Mouse (Mus musculus): Measurements from ENCODE around the gene Get4. TPM values are rescaled to one million over a fixed set of nuclear protein-coding genes. Genes with fewer than 3 reads are reported as not detected.
A peak's percentile ranks its signal among the peaks of the same experiment; 100 is the strongest.

Gene Get4
- total RNA-seq (2017), result 13.4 and 31.2 TPM in 2 replicates

DNA sequence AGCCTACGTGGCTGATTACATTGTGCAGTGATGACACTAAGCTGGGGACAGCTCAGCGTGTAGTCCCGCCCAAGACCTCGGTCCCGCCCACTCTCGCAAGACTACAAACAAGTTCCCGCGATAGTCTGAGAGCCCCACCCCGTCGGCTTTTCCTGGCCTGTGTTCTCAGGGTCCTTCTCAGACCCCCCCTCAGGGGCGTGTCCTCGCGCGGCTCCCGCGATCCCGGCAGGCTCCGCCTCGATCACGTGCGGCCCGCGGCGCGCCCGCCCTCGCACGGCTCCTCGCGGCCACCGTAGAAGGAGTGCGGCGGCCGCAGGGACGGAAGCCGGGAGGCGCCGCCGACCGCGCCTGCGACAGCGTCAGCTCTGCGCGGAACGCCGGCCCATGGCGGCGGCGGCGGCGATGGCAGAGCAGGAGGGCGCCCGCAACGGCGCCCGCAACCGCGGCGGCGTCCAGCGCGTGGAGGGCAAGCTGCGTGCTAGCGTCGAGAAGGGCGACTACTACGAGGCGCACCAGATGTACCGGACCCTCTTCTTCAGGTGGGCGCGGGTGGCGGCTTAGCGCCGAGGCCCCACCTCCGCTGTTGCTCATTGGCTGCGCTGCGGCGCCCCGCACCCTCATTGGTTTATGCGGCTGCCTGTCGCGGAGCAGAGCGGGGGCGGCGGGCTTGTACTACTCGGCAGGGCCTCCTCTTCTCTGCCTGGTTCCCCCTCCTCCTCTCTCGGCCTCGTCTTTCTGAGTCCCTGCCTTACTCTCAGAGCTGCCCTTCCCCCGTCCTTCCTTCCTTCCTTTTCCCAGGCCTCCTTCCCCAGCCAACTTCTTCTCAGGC is at the start of gene Get4:
Gene Get4, plus strand, starts transcription at position 244 of the 829 bp plus-strand sequence.
- peak; percentile 84 for ATAC-seq (replicated peaks; ENCODE audit: low read depth, poor library complexity, severe bottlenecking)

DNA sequence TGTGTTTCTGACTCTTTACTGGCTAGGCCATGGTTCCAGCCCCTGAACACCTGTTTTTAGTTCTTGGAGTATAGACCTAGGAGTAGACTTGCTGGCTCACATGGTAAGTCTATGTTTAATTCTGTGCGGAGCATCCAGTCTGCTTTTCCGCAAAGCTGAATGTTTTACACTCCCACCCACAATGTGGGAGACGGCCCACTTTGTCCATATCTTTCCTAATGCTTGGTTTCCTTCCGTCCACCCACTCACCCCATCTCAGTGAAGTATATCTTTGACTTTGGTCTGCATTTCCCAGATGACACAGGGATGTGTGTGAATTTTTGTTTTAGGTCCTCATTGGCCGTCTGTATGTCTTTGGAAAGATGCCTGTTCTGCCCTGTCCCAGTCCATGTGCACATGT is 48.8 kb upstream of the Get4 start:
- no peak for ATAC-seq (replicated peaks; ENCODE audit: low read depth, poor library complexity, severe bottlenecking)

DNA sequence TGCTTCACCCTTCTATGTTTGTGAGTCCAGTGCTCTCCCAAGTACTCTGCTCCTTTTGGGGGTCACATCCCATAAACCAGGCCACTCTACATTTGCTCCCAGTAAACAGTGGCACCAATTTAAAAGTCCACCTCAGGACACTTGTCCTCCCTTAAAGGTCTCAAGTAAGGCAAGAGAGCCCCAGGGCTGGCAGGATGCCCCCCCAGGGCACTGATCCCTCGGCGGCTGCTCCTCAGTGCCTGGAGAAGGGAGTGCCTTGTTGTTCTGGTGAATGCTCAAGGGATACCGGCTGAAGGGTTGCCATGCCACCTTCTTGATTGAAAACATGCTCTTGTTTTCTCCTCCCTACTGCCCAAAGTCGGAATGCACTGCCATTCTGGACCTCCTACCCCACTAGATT is 46.0 kb upstream of the Get4 start:
- ATAC-seq (replicated peaks; ENCODE audit: low read depth, poor library complexity, severe bottlenecking), result no peak

GRCm38 (mm10) chr5:139206525-139206924 is 45.6 kb upstream of the Get4 start:
- peak; percentile 69 for ATAC-seq (replicated peaks; ENCODE audit: low read depth, poor library complexity, severe bottlenecking)

GRCm38 (mm10) chr5:139208183-139208582 is 43.9 kb upstream of the Get4 start:
- ATAC-seq (replicated peaks; ENCODE audit: low read depth, poor library complexity, severe bottlenecking), result no peak

- ATAC-seq (replicated peaks; ENCODE audit: low read depth, poor library complexity, severe bottlenecking), result no peak; the same call in 1 of the 2 replicates
These were observed 43.0 kb upstream of the Get4 start for GRCm38 (mm10) chr5:139208871-139209684.

DNA sequence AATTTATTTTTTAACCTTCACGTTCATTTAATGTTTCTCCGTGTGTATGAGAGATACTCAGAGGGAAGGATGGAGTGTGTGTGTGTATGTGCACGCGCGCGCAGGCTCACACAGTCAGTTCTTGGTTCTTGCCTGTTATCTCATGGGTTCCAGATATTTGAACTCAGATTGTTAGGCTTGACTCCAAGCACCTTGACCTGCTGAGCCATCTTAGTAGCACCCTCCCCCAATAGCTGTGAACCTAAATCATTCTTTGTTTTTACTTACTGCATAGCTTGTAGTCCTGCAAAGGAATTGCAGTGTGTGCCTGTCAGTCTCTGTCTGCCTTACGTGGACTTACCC is 42.5 kb upstream of the Get4 start:
- ATAC-seq (replicated peaks; ENCODE audit: low read depth, poor library complexity, severe bottlenecking), result no peak

GRCm38 (mm10) chr5:139211737-139212385 is 40.3 kb upstream of the Get4 start:
- ATAC-seq (replicated peaks; ENCODE audit: low read depth, poor library complexity, severe bottlenecking), result no peak

GRCm38 (mm10) chr5:139214298-139214697 is 37.8 kb upstream of the Get4 start:
- no peak for ATAC-seq (replicated peaks; ENCODE audit: low read depth, poor library complexity, severe bottlenecking)

GRCm38 (mm10) chr5:139215184-139215583 is 36.9 kb upstream of the Get4 start:
- no peak for ATAC-seq (replicated peaks; ENCODE audit: low read depth, poor library complexity, severe bottlenecking)

DNA sequence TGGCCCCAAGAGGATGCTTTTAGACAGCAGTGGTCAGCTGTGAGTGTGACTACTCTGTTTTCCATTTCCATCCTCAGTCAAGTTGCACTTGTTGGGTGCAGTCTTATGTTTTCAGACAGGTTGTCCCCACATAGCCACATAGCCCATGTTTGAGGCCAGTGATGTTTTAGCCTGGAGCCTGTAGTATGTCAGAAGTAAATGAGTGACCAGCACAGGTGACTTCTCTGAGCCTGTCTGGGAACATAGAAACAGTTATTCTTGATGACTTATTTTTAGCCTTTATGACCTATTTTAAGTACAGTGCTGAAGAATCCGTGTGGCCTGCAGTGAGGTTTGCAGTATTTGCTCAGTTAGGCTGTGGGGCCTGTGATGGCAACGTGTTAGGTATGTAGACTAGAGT is 36.0 kb upstream of the Get4 start:
- ATAC-seq (replicated peaks; ENCODE audit: low read depth, poor library complexity, severe bottlenecking), result no peak

GRCm38 (mm10) chr5:139216774-139217173 is 35.4 kb upstream of the Get4 start:
- no peak for ATAC-seq (replicated peaks; ENCODE audit: low read depth, poor library complexity, severe bottlenecking)

DNA sequence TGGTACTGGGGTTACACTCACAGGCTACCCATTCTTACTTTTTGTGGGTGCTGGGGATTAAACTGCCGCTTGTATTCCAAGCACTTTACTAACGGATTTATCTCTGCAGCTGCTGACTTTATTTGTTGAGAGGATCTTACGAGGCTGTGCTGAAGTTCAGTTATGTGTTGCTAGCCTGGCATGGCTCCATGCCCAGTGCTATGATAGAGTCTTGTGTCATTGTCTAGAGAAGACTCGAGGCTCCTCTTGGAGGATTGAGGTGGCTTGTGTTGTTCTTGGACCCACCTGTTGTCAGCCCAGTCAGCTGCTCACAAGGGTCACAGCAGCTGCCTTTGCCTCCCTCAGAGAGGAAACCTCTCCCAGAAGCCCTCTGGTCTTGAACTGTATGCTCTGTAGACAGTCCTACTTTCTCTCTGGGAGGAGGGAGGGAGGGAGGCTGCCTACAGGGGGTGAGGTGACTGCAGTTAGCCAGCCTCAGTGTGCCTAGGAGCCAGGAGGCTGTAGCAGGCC is 32.1 kb upstream of the Get4 start:
- no peak for ATAC-seq (replicated peaks; ENCODE audit: low read depth, poor library complexity, severe bottlenecking)

DNA sequence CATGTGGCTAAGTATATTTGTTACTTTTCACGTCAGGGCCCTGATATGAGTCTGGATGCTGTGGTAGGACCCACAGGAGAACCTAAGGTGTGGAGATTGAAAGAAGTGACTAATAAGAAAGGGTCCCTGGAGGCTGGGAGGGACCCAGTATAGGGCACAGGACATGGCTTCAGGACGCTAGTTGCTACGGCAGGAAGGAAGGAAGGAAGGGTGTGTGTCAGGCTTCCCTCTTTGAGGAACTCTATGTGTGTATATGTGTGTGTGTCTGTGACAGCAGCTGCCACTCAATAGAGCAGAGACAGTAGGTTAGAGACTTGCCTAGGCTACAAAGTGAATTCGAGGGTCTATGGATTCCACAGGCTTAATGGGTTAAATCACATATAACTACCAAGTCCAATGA is 31.5 kb upstream of the Get4 start:
- no peak for ATAC-seq (replicated peaks; ENCODE audit: low read depth, poor library complexity, severe bottlenecking)

GRCm38 (mm10) chr5:139223331-139223730 is 28.8 kb upstream of the Get4 start:
- no peak for ATAC-seq (replicated peaks; ENCODE audit: low read depth, poor library complexity, severe bottlenecking)

- ATAC-seq (replicated peaks; ENCODE audit: low read depth, poor library complexity, severe bottlenecking), result no peak
These were observed 24.9 kb upstream of the Get4 start for GRCm38 (mm10) chr5:139227236-139227635.

GRCm38 (mm10) chr5:139227645-139228044 is 24.5 kb upstream of the Get4 start:
- no peak; the same call in 1 of the 2 replicates for ATAC-seq (replicated peaks; ENCODE audit: low read depth, poor library complexity, severe bottlenecking)

DNA sequence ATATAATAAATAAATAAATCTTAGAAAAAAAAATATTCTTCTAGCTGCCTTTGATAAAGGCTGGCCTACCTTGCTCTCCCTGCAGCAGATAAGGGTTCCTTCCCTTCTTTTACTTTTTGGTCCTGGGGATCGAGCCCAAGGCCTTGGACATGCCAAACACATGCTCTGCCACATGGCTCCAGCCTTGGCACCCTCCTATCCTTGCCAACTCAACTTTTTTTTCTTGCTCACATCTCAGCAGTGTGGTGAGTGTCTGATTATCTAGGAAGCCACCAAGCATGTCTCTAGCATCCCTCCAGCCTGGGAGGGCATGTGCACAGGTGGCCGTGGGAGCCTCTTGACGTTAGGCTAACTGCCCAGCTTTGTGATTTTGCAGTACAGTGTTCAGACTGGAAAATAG is 23.8 kb upstream of the Get4 start:
- ATAC-seq (replicated peaks; ENCODE audit: low read depth, poor library complexity, severe bottlenecking), result no peak

DNA sequence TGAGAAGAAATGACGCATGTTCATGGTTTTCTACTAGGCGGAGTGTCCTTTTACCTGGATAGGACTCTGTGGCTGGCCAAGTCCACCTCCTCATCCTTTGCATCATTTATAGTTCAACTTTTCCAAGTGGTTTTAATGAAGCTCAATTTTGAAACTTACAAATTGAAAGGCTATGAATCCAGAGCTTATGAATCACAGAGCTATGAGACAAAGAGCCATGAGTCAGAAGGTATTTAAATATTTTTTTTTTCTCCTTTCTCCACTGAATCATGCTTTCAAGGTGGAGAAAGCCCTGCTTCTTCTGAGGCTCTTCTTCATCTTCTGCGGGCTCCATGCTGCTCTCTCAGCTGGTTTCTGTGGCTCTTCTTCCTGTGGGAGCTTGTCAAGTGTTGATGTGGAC is 22.4 kb upstream of the Get4 start:
- no peak for ATAC-seq (replicated peaks; ENCODE audit: low read depth, poor library complexity, severe bottlenecking)

DNA sequence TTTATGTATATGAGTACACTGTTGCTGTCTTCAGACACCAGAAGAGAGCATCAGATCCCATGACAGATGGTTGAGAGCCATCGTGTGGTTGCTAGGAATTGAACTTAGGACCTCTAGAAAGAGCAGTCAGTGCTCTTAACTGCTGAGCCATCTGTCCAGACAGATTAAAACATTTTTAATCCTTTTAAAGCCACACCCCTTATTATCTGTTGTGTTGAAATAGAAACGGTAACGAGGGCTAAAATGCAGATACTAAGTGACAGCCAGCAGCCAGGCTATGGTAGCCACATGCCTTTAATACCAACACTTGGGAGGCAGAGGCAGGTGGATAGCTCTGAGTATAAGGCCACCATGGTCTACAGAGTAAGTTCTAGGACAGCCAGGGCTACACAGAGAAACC is 20.0 kb upstream of the Get4 start:
- no peak for ATAC-seq (replicated peaks; ENCODE audit: low read depth, poor library complexity, severe bottlenecking)

DNA sequence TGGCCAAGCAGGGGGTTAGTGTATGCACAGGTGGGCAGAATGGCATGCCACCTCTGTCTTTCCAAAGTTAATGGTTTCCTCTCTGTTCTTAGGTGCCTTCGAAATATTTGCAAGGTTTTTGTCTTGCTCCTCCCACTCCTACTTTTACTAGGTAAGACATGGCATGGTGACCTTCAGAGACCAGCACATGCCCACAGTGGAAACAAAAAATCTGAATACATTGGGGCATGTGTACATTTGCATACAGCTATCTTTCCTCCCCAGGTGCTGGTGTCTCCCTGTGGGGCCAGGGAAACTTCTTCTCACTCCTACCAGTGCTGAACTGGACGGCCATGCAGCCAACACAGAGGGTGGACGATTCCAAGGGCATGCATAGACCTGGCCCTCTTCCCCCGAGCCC is 17.7 kb upstream of the Get4 start:
- ATAC-seq (replicated peaks; ENCODE audit: low read depth, poor library complexity, severe bottlenecking), result no peak

Measured in common myeloid progenitor, adult 5-6 weeks (primary cell).